Mouse (Mus musculus) midbrain, embryonic 10.5 days (tissue): ENCODE data around the gene Il17ra. TPM values are rescaled to one million over a fixed set of nuclear protein-coding genes. Genes with fewer than 3 reads are reported as not detected.
A peak's percentile ranks its signal among the peaks of the same experiment; 100 is the strongest.

Experiments used
- DNase-seq: peaks from one replicate; pipeline ENCODE4 v3.0.0-alpha.2; 2017; ENCODE audit warnings: low spot score
- H3K27ac ChIP-seq: fragments of 300-500 bp; sonication (generic); replicated peaks from 2 replicates; pipeline ENCODE4 v1.5.1; 2016; ENCODE audit warnings: mild to moderate bottlenecking
- H3K27me3 ChIP-seq: fragments of 300-500 bp; sonication (generic); 2 replicates; pipeline ENCODE4 v1.6.1; 2016; ENCODE audit warnings: low read depth, mild to moderate bottlenecking; ENCODE audit not compliant: poor library complexity, severe bottlenecking
- H3K36me3 ChIP-seq: fragments of 300-500 bp; sonication (generic); 2 replicates; pipeline ENCODE4 v1.6.1; 2016; ENCODE audit warnings: mild to moderate bottlenecking, moderate library complexity
- H3K4me1 ChIP-seq: fragments of 300-500 bp; sonication (generic); 2 replicates; pipeline ENCODE4 v1.6.1; 2016
- H3K4me3 ChIP-seq: fragments of 300-500 bp; sonication (generic); 2 replicates; pipeline ENCODE4 v1.5.1; 2016; ENCODE audit warnings: mild to moderate bottlenecking, moderate library complexity
- H3K9me3 ChIP-seq: fragments of 300-500 bp; sonication (generic); replicated peaks from 2 replicates; pipeline ENCODE4 v1.6.1; 2016; ENCODE audit warnings: mild to moderate bottlenecking
- WGBS: fragments of 180-500 bp; shearing (Covaris S2); methylation state at CpG from one replicate; pipeline ENCODE4 v1.1.7; 2016; 5-methylcytosine and 5-hydroxymethylcytosine counted together
- polyA plus RNA-seq: library from polyadenylated mRNA; unstranded; fragments of >200 nt; fragmentation: Nextera tagmentation; extraction: Ambion mirVana; gene quantifications from 2 replicates; pipeline ENCODE4 v1.2.1, GENCODE M21; 2016

Il17ra gene
- polyA plus RNA-seq, result 4.8 and 5.1 TPM in 2 replicates

DNA sequence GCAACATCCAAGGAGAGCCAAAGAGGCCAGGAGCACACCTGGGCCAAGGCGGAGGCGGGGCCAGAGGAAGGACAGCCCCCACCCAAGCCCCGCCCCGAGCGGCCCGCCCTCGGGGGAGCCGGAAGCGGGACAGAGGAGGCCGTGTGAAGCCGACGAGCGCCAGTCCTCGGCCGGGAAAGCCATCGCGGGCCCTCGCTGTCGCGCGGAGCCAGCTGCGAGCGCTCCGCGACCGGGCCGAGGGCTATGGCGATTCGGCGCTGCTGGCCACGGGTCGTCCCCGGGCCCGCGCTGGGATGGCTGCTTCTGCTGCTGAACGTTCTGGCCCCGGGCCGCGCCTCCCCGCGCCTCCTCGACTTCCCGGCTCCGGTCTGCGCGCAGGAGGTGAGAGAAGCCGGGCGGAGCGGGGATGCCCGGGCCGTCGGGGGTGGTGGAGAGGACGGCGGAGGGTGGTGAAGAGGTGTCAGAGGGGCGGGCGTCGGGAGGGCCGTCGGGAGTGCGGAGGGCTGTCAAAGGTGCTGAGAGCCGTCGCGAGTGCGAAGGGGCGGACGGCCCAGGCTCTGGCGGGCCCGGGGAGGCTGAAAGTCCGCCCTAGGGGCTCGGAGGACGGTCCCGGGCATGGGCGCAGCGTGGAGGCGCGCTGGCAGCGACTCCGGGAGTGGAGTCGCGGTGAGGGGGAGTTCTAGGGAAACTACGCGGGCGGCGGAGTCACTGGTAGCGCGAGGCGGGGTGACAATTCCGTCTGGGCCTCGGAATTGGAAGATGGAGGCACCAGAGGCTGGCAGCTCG lies at the start of gene Il17ra:
Gene Il17ra, plus strand, starts transcription at position 162 of the 786 bp plus-strand sequence.
- DNase-seq, result peak; percentile 74
- H3K36me3 ChIP-seq, result no peaks in the 10 kb centered on the region
- H3K4me3 ChIP-seq, result peak within 1 kb of the TSS; percentile 64
- H3K4me1 ChIP-seq, result peaks cover 18% of the 10 kb centered on the region
- WGBS, result under 1% methylated on average over 89 of the region's 90 CpGs
- peaks cover 52% of the 10 kb centered on the region for H3K27me3 ChIP-seq
- no peaks in the 10 kb centered on the region for H3K9me3 ChIP-seq
- H3K27ac ChIP-seq, result peak within 1 kb of the TSS; percentile 66

- Histone ChIP-seq H3K36me3 (peaks cover 93% of the 10 kb centered on the region), H3K27me3 (no peaks in the 10 kb centered on the region), H3K27ac (no peak overlapping the region), H3K4me1 (no peaks in the 10 kb centered on the region), H3K4me3 (no peak overlapping the region), H3K9me3 (no peaks in the 10 kb centered on the region)
- DNase-seq, result no peak
- 93% methylated on average over 3 of the region's 3 CpGs for WGBS
Observed at GRCm38 (mm10) chr6:120438161-120438560, 24.9 kb upstream of the Il17ra start.

DNA sequence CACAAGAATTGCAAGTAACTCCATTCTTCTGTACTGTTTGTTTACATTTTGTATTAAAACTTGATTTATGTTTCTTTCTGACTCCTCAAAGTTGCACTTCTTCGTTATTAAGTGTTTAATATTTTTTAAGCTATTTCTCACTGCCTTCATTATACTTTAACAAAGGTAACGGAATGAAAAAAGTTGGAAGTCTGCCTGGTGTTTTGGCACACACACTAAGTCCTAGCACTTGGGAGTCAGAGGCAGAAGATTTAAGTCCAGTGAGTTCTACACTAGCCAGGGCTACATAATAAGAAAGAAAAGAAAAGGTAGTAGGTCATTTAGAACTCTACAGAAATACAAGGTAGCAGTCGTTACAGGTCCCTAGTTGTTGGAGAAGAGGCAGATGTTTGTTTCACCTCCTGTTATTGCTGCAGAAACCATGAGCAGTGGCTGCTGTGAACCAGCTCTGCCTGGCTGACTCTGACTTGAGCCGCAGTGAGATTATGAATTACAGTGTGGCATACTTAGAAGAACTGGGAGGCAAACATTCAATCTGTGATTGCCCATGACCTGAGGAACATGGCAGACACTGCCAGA lies 20.8 kb upstream of the Il17ra start:
- no peak for DNase-seq
- no peaks in the 10 kb centered on the region for H3K9me3 ChIP-seq
- 93% methylated on average over 4 of the region's 4 CpGs for whole genome bisulfite sequencing
- no peaks in the 10 kb centered on the region for H3K4me1 ChIP-seq
- H3K27me3 ChIP-seq, result no peaks in the 10 kb centered on the region
- no peak overlapping the region for H3K27ac ChIP-seq
- H3K36me3 ChIP-seq, result peaks cover 84% of the 10 kb centered on the region
- no peak overlapping the region for H3K4me3 ChIP-seq

GRCm38 (mm10) chr6:120443363-120444355 lies 19.4 kb upstream of the Il17ra start:
- peaks cover 70% of the 10 kb centered on the region for H3K36me3 ChIP-seq
- WGBS, result 91% methylated on average over 14 of the region's 14 CpGs
- H3K9me3 ChIP-seq, result no peaks in the 10 kb centered on the region
- no peak overlapping the region for H3K4me3 ChIP-seq
- H3K4me1 ChIP-seq, result no peaks in the 10 kb centered on the region
- DNase-seq, result no peak
- no peak overlapping the region for H3K27ac ChIP-seq
- no peaks in the 10 kb centered on the region for H3K27me3 ChIP-seq

GRCm38 (mm10) chr6:120450208-120450607 lies 12.8 kb upstream of the Il17ra start:
- no peaks in the 10 kb centered on the region for H3K27me3 ChIP-seq
- no peak overlapping the region for H3K27ac ChIP-seq
- H3K4me1 ChIP-seq, result no peaks in the 10 kb centered on the region
- H3K4me3 ChIP-seq, result no peak overlapping the region
- DNase-seq, result no peak
- H3K36me3 ChIP-seq, result peaks cover 8% of the 10 kb centered on the region; the same call in 1 of the 2 replicates
- 82% methylated on average over 3 of the region's 3 CpGs for WGBS
- H3K9me3 ChIP-seq, result no peaks in the 10 kb centered on the region

DNA sequence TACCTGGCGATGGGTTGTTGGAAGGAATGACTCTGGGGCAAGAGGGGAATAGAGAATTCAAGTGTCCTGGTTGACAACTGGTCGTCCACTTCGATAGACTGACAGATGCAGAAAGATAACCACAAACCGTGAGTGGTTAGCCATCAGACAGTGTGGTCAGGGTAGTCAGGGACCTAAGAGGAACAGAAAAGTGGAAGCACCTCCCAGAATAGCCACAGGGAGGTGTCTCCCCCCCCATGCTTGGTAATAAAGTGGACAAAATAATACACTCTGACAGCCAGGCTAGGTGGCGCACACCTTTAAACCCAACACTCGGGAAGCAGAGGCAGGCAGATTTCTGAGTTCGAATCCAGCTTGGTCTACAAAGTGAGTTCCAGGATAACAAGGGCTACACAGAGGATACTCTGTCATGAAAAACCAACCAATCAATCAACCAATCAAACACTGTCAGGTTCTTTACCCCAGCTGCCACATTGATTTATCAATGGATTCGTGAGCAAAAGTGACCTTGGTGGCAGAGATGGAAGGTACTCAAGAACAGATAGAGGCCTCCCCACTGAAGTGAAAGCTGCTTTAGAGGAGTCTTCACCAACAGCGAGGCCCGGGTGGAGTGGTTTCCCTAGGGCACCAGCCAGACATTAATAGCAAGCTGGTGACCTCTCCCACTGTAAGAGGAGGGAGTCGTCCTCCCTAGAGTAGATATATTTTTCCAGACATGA lies 10.5 kb upstream of the Il17ra start:
- H3K9me3 ChIP-seq, result no peaks in the 10 kb centered on the region
- H3K36me3 ChIP-seq, result no peaks in the 10 kb centered on the region
- 87% methylated on average over 11 of the region's 11 CpGs for WGBS
- no peaks in the 10 kb centered on the region for H3K4me1 ChIP-seq
- no peak overlapping the region for H3K4me3 ChIP-seq
- no peaks in the 10 kb centered on the region for H3K27me3 ChIP-seq
- DNase-seq, result no peak
- no peak overlapping the region for H3K27ac ChIP-seq

GRCm38 (mm10) chr6:120453103-120453445 lies 10.0 kb upstream of the Il17ra start:
- Histone ChIP-seq H3K27me3 (no peaks in the 10 kb centered on the region), H3K36me3 (no peaks in the 10 kb centered on the region), H3K27ac (no peak overlapping the region), H3K9me3 (no peaks in the 10 kb centered on the region), H3K4me3 (no peak overlapping the region), H3K4me1 (no peaks in the 10 kb centered on the region)
- DNase-seq, result no peak
- WGBS, result 89% methylated on average over 5 of the region's 5 CpGs

DNA sequence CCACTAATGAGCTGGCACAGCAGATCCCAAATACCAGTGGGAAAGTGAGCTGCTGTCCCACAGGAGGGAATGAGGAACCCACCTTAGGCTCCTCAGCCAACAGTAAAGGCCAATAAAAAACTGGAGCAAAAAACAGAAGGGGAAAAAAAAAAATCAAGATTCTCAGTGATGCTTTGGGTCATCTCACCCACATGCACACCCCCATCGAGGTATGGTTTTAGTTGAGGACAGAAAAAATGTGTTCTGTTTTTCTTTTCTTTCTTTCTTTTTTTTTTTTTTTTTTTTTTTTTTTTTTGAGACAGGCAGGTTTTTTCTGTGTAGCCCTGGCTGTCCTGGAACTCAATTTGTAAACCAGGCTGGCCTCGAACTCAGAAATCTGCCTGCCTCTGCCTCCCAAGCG lies 9.5 kb upstream of the Il17ra start:
- no peaks in the 10 kb centered on the region for H3K4me1 ChIP-seq
- no peaks in the 10 kb centered on the region for H3K36me3 ChIP-seq
- H3K27me3 ChIP-seq, result no peaks in the 10 kb centered on the region
- WGBS, result 92% methylated on average over 3 of the region's 3 CpGs
- H3K4me3 ChIP-seq, result no peak overlapping the region
- no peaks in the 10 kb centered on the region for H3K9me3 ChIP-seq
- no peak for DNase-seq
- H3K27ac ChIP-seq, result no peak overlapping the region

GRCm38 (mm10) chr6:120454627-120455077 lies 8.4 kb upstream of the Il17ra start:
- no peak overlapping the region for H3K4me3 ChIP-seq
- no peaks in the 10 kb centered on the region for H3K27me3 ChIP-seq
- 67% methylated on average over 11 of the region's 11 CpGs for WGBS
- no peaks in the 10 kb centered on the region for H3K36me3 ChIP-seq
- no peak for DNase-seq
- no peak overlapping the region for H3K27ac ChIP-seq
- H3K4me1 ChIP-seq, result no peaks in the 10 kb centered on the region
- no peaks in the 10 kb centered on the region for H3K9me3 ChIP-seq

DNA sequence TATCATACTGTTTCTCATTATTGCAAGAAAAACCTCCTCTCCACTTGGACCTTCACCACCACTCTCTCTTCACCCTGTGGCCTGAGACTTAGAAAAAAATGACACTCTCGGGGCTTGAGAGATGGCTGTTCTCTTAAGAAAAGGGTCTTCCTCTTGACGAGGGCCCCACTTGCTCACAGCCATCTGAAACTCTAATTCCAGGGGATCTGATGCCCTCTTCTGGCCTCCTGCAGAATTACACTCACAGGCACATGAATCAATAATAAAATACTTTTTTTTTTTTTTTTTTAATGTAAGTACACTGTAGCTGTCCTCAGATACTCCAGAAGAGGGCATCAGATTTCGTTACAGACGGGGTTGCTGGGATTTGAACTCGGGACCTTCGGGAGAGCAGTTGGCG lies 6.0 kb upstream of the Il17ra start:
- peaks cover 16% of the 10 kb centered on the region for H3K27me3 ChIP-seq
- no peak overlapping the region for H3K4me3 ChIP-seq
- no peaks in the 10 kb centered on the region for H3K36me3 ChIP-seq
- no peak overlapping the region for H3K27ac ChIP-seq
- 67% methylated on average over 7 of the region's 7 CpGs for WGBS
- H3K9me3 ChIP-seq, result no peaks in the 10 kb centered on the region
- DNase-seq, result no peak
- no peaks in the 10 kb centered on the region for H3K4me1 ChIP-seq

GRCm38 (mm10) chr6:120457751-120458150 lies 5.3 kb upstream of the Il17ra start:
- H3K4me1 ChIP-seq, result peaks cover under 1% of the 10 kb centered on the region
- H3K27me3 ChIP-seq, result peaks cover 23% of the 10 kb centered on the region
- no peak for DNase-seq
- H3K27ac ChIP-seq, result no peak overlapping the region
- H3K4me3 ChIP-seq, result no peak overlapping the region
- no peaks in the 10 kb centered on the region for H3K9me3 ChIP-seq
- 89% methylated on average over 5 of the region's 5 CpGs for WGBS
- no peaks in the 10 kb centered on the region for H3K36me3 ChIP-seq

GRCm38 (mm10) chr6:120461217-120461616 lies 1.8 kb upstream of the Il17ra start:
- WGBS, result 71% methylated on average over 15 of the region's 15 CpGs
- Histone ChIP-seq H3K36me3 (no peaks in the 10 kb centered on the region), H3K27ac (no peak overlapping the region), H3K27me3 (peaks cover 52% of the 10 kb centered on the region), H3K4me3 (no peak overlapping the region), H3K9me3 (no peaks in the 10 kb centered on the region), H3K4me1 (peaks cover 18% of the 10 kb centered on the region)
- no peak for DNase-seq
